16 mouse cellular contexts compared by ENCODE assay signal in the genomic region with DNA sequence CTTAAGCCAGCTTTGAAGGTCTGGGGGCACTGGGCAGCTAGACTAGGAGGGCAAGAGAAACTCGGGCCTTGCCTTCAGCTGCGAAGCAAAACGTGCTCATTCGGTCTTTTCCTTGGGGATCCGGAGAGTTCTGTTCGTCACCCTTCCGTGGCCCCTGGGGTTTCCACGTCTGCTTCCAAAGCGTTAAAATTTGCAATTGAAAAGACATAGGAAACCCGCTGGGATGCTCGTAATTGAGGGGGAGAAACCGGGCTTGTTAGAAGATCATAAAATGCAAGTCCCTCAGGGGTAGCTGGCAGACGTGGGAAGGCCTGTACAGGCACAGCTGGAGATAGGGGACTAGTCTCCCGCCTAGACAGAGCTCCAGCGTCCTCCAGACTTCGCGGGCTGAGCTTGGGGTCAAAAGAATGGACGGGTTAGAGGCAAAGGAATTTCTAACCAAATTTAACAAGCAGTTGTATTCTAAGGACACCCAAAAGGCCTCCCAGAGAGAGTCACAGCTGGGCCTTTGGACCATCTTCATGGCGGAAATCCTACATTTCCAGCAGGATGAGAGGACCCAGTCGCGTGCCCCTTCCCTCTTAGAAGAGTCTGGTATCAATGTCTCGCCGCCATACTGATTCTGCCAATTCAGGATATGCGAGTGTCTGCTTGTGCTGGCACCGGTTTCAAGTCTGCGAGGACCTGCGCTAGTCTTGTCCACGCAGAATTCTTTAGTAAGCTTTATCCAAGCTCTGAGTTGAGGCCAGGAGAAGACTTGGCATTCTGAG. TPM values are rescaled to one million over a fixed set of nuclear protein-coding genes. Genes with fewer than 3 reads are reported as not detected.
A peak's percentile ranks its signal among the peaks of the same experiment; 100 is the strongest.
DNase-seq lines count a peak whose midpoint lies in the region; ATAC-seq and TF ChIP-seq lines count a peak whose summit lies in the region.
"Had no signal": no experiment of that assay in that cellular context is flagged by ENCODE, and none has a peak within 500 bp of the region (broad histone marks: within the 10 kb centered on the region; RNA-seq: fewer than 3 reads in every experiment).

No protein-coding gene starts in this region.

- no peak overlapping the region for H3K27ac ChIP-seq in lung, embryonic 14.5 days (ENCODE audit: low read depth)
- no peak overlapping the region for H3K27ac ChIP-seq in limb, embryonic 10.5 days
- H3K27ac ChIP-seq: embryonic facial prominence, embryonic 13.5 days; heart, adult 2 months; layer of hippocampus, adult 2 months; liver, embryonic 14.5 days had no signal

- 4% methylated on average over 28 of the region's 28 CpGs for WGBS in lung, embryonic 14.5 days
- 10% methylated on average over 28 of the region's 28 CpGs for WGBS in lung, adult 2 months
- WGBS in limb, embryonic 10.5 days: under 1% methylated on average over 28 of the region's 28 CpGs

- no peak for ATAC-seq in lung, embryonic 14.5 days (ENCODE audit: insufficient read depth)
- ATAC-seq in inflammation-experienced regulatory T-cells, adult 6 months: no peak

- H3K4me1 ChIP-seq in lung, embryonic 14.5 days (ENCODE audit: insufficient read depth): no peaks in the 10 kb centered on the region
- H3K4me1 ChIP-seq in lung, adult 2 months (ENCODE audit: control insufficient read depth, insufficient read depth, low read length): peaks cover 8% of the 10 kb centered on the region; the same call in 1 of the 2 replicates
- H3K4me1 ChIP-seq in limb, embryonic 10.5 days: peaks cover 41% of the 10 kb centered on the region

- no peaks in the 10 kb centered on the region for H3K9me3 ChIP-seq in lung, embryonic 14.5 days (ENCODE audit: low read depth, low read length)
- no peaks in the 10 kb centered on the region for H3K9me3 ChIP-seq in limb, embryonic 10.5 days (replicated peaks)
- H3K9me3 ChIP-seq: embryonic facial prominence, embryonic 13.5 days had no signal

- DNase-seq in lung, embryonic 14.5 days: no peak
- DNase-seq in lung, adult 2 months: no peak
- peak; percentile 45 for DNase-seq in brain, embryonic 14.5 days (ENCODE audit: low read depth)
- peak; percentile 54 for DNase-seq in limb, embryonic 10.5 days (ENCODE audit: low spot score)
- DNase-seq in neural tube, embryonic 10.5 days (ENCODE audit: extremely low spot score, low spot score): peak; percentile 67
- no peak for DNase-seq in thymus, adult 18-20 months
- DNase-seq in frontal cortex, adult 2 months (ENCODE audit: extremely low spot score in 1 of 2, low spot score in 1 of 2): no peak
- DNase-seq: cerebellum, adult 9-10 months; heart, adult 2 months; heart, postnatal 14 days; kidney, adult 2 months had no signal

- peaks cover 95% of the 10 kb centered on the region for H3K27me3 ChIP-seq in lung, embryonic 14.5 days (ENCODE audit: insufficient read depth, low read length)
- H3K27me3 ChIP-seq in limb, embryonic 10.5 days (ENCODE audit: low read depth, poor library complexity, severe bottlenecking): peaks cover 100% of the 10 kb centered on the region

- H3K36me3 ChIP-seq in lung, embryonic 14.5 days (ENCODE audit: insufficient read depth): no peaks in the 10 kb centered on the region
- H3K36me3 ChIP-seq in limb, embryonic 10.5 days: no peaks in the 10 kb centered on the region
- H3K36me3 ChIP-seq: embryonic facial prominence, embryonic 13.5 days had no signal

- no peak overlapping the region for H3K4me3 ChIP-seq in lung, embryonic 14.5 days (ENCODE audit: low read depth, low read length)
- H3K4me3 ChIP-seq in lung, adult 2 months (replicated peaks; ENCODE audit: extremely low read depth, low read depth, low read length): no peak overlapping the region
- no peak overlapping the region; the same call in 1 of the 2 replicates for H3K4me3 ChIP-seq in limb, embryonic 10.5 days
- H3K4me3 ChIP-seq: embryonic facial prominence, embryonic 13.5 days; heart, adult 2 months; layer of hippocampus, adult 2 months had no signal

- peak overlapping the region; percentile 7; the same call in 1 of the 2 replicates for H3K4me2 ChIP-seq in lung, embryonic 14.5 days
- H3K4me2 ChIP-seq: embryonic facial prominence, embryonic 13.5 days had no signal

- no peak for TF ChIP-seq POLR2A in lung, adult 2 months (IDR thresholded peaks at IDR 0.05; ENCODE audit: borderline replicate concordance, extremely low read depth, low read depth, low read length)
- no peak for TF ChIP-seq POLR2A in brain, embryonic 14.5 days (IDR thresholded peaks at IDR 0.05; ENCODE audit: borderline replicate concordance, extremely low read depth, insufficient read depth, insufficient read length, poor library complexity, severe bottlenecking)

- no peak overlapping the region for H3K9ac ChIP-seq in lung, embryonic 14.5 days
- H3K9ac ChIP-seq: embryonic facial prominence, embryonic 13.5 days; liver, embryonic 14.5 days had no signal

- TF ChIP-seq CTCF in lung, embryonic 14.5 days (IDR thresholded peaks at IDR 0.05; ENCODE audit: low read depth): no peak
- TF ChIP-seq CTCF in lung, adult 2 months (IDR thresholded peaks at IDR 0.05; ENCODE audit: insufficient read depth, low read length): no peak
- no peak for TF ChIP-seq CTCF in brain, embryonic 14.5 days (IDR thresholded peaks at IDR 0.05; ENCODE audit: borderline replicate concordance, extremely low read depth, insufficient read depth, insufficient read length)

RNA-seq across cellular contexts. Expression of gene Nkx2-2, which starts 4.3 kb away (rescaled TPM):
- polyA plus RNA-seq in lung, embryonic 14.5 days (2014; fragmentation: Nextera tagmentation; extraction: Ambion mirVana): not detected in 2 replicates
- not detected in 2 replicates for polyA plus RNA-seq in lung, adult 2 months (2012; rRNA removed)
- polyA plus RNA-seq in brain, embryonic 14.5 days (2012; rRNA removed): 8.8 and 14.4 TPM in 2 replicates
- not detected in 2 replicates for polyA plus RNA-seq in limb, embryonic 10.5 days (2016; fragmentation: Nextera tagmentation; extraction: Ambion mirVana)
- polyA plus RNA-seq in inflammation-experienced regulatory T-cells, adult 6 months (2017; shearing (Covaris generic)): not detected
- polyA plus RNA-seq in frontal cortex, adult 2 months (2012; rRNA removed): 7.0 and 7.4 TPM in 2 replicates
- polyA plus RNA-seq: embryonic facial prominence, embryonic 13.5 days; heart, adult 2 months; kidney, adult 2 months; thymus, postnatal 0 days had no signal

Comparison
In these comparisons a context has a peak if more than half of its experiments do, and no peak if none do; other contexts are left out.
1. DNase-seq: peak in brain, embryonic 14.5 days (single experiment), limb, embryonic 10.5 days (single experiment) and neural tube, embryonic 10.5 days (single experiment); none in lung, embryonic 14.5 days (single experiment), lung, adult 2 months (single experiment), thymus, adult 18-20 months (0 of 2) and frontal cortex, adult 2 months (0 of 2).